ENCODE assay signal across 14 mouse cellular contexts in the genomic region with DNA sequence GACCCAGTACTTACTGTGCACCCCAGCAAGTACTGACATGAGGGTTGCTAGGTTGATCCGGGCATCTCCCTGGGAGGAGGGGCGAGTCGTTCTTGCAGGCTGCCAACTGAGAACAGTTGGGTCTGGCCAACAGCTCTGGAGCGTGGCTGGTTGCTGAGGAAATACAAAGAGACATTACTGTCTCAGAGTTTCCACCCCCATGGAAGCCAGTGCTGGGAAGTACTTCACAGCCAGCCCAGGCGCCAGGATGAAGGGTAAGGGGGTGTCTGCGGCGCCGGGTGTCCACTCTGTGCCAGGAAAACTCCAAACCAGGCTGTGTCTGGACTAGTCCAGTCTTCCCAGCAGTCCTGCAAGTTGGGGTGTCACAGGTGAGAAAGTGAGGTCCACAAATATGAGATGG. TPM values are rescaled to one million over a fixed set of nuclear protein-coding genes. Genes with fewer than 3 reads are reported as not detected.
DNase-seq lines count a peak whose midpoint lies in the region; ATAC-seq and TF ChIP-seq lines count a peak whose summit lies in the region.
"Had no signal": no experiment of that assay in that cellular context is flagged by ENCODE, and none has a peak within 500 bp of the region (broad histone marks: within the 10 kb centered on the region; RNA-seq: fewer than 3 reads in every experiment).

No protein-coding gene starts in this region.

- no peak overlapping the region for H3K9ac ChIP-seq in heart, embryonic 16.5 days (ENCODE audit: low read length)
- no peak overlapping the region for H3K9ac ChIP-seq in liver, postnatal 0 days (replicated peaks)
- H3K9ac ChIP-seq: embryonic facial prominence, embryonic 12.5 days; hindbrain, embryonic 15.5 days had no signal

- H3K27ac ChIP-seq in heart, embryonic 16.5 days (ENCODE audit: low read length), result no peak overlapping the region
- H3K27ac ChIP-seq in liver, postnatal 0 days (ENCODE audit: low read depth), result no peak overlapping the region
- H3K27ac ChIP-seq: embryonic facial prominence, embryonic 12.5 days; hindbrain, embryonic 15.5 days had no signal

- H3K9me3 ChIP-seq in heart, embryonic 16.5 days (replicated peaks; ENCODE audit: control insufficient read depth, low read length), result no peaks in the 10 kb centered on the region
- no peaks in the 10 kb centered on the region for H3K9me3 ChIP-seq in liver, postnatal 0 days (ENCODE audit: low read length)
- H3K9me3 ChIP-seq: embryonic facial prominence, embryonic 12.5 days; hindbrain, embryonic 15.5 days had no signal

- no peaks in the 10 kb centered on the region for H3K36me3 ChIP-seq in heart, embryonic 16.5 days (ENCODE audit: control insufficient read depth, insufficient read depth)
- H3K36me3 ChIP-seq in liver, postnatal 0 days (replicated peaks; ENCODE audit: insufficient read depth, low read length), result no peaks in the 10 kb centered on the region
- H3K36me3 ChIP-seq: embryonic facial prominence, embryonic 12.5 days; hindbrain, embryonic 15.5 days had no signal

- no peaks in the 10 kb centered on the region for H3K4me1 ChIP-seq in heart, embryonic 16.5 days (ENCODE audit: control insufficient read depth, insufficient read depth, low read length)
- H3K4me1 ChIP-seq in liver, postnatal 0 days (ENCODE audit: insufficient read depth), result 0 out of 2 replicates have a peak, but pooled peaks cover 5% of the 10 kb centered on the region

- peak; percentile 60; the same call in 1 of the 2 replicates for ATAC-seq in heart, embryonic 16.5 days (replicated peaks; ENCODE audit: extremely low read depth, insufficient read depth, low FRiP score)
- no peak for ATAC-seq in liver, postnatal 0 days
- ATAC-seq: CD4-positive, CD25-positive, alpha-beta regulatory T cell, adult 4 months; forebrain, embryonic 16.5 days had no signal

- H3K4me3 ChIP-seq in heart, embryonic 16.5 days (ENCODE audit: low read length), result no peak overlapping the region
- no peak overlapping the region for H3K4me3 ChIP-seq in liver, postnatal 0 days (ENCODE audit: low read depth, low read length)
- H3K4me3 ChIP-seq: embryonic facial prominence, embryonic 12.5 days; hindbrain, embryonic 15.5 days had no signal

- TF ChIP-seq CTCF in liver, postnatal 0 days (IDR thresholded peaks at IDR 0.05; ENCODE audit: low read depth), result no peak

- WGBS in heart, embryonic 16.5 days, result 69% methylated on average over 8 of the region's 8 CpGs
- WGBS in liver, postnatal 0 days (ENCODE audit: insufficient replicate concordance), result 75% methylated on average over 8 of the region's 8 CpGs

- no peak for DNase-seq in heart, postnatal 36 days
- peak; percentile 32 for DNase-seq in right cerebral cortex, adult 18-20 months
- no peak for DNase-seq in right cerebral cortex, postnatal 4 days
- DNase-seq in layer of hippocampus, adult 9-11 months, result peak; percentile 51
- DNase-seq in MN1 (ENCODE audit: low spot score), result no peak
- DNase-seq in liver, postnatal 0 days, result no peak
- DNase-seq: adrenal gland, postnatal 36 days; cerebellum, adult 9-10 months; kidney, postnatal 14 days had no signal

- no peaks in the 10 kb centered on the region for H3K27me3 ChIP-seq in heart, embryonic 16.5 days (ENCODE audit: control insufficient read depth, insufficient read depth, low read length)
- H3K27me3 ChIP-seq in liver, postnatal 0 days (ENCODE audit: insufficient read depth, low read length), result no peaks in the 10 kb centered on the region
- H3K27me3 ChIP-seq: embryonic facial prominence, embryonic 12.5 days; hindbrain, embryonic 15.5 days had no signal

- H3K4me2 ChIP-seq in heart, embryonic 16.5 days (ENCODE audit: low read depth, low read length), result no peak overlapping the region
- no peak overlapping the region for H3K4me2 ChIP-seq in liver, postnatal 0 days (ENCODE audit: low read depth, low read length)
- H3K4me2 ChIP-seq: embryonic facial prominence, embryonic 12.5 days; hindbrain, embryonic 15.5 days had no signal

- TF ChIP-seq EP300 in liver, postnatal 0 days (IDR thresholded peaks at IDR 0.05; ENCODE audit: low read depth), result no peak

- intact Hi-C loops in heart, postnatal 36 days (cut with DNase I), result no loop called here

RNA-seq across cellular contexts. Expression of a gene that starts 30.8 kb away (rescaled TPM):
- polyA plus RNA-seq in heart, embryonic 16.5 days (2015; fragmentation: Nextera tagmentation; extraction: Ambion mirVana), result 31.0 and 33.1 TPM in 2 replicates
- total RNA-seq in heart, postnatal 36 days (2021), result 10 to 100 TPM; 33.4 to 38.9 TPM
- 7.7 and 8.4 TPM in 2 replicates for polyA plus RNA-seq in liver, postnatal 0 days (2015; fragmentation: Nextera tagmentation; extraction: Ambion mirVana)

Comparison
In these comparisons a context has a peak if more than half of its experiments do, and no peak if none do; other contexts are left out.
1. DNase-seq: peak in right cerebral cortex, adult 18-20 months (single experiment) and layer of hippocampus, adult 9-11 months (single experiment); none in heart, postnatal 36 days (0 of 2), right cerebral cortex, postnatal 4 days (single experiment), MN1 (single experiment) and liver, postnatal 0 days (single experiment).